In genomic region chr17:9778866-9779265, GRCm38 (mm10) we compare ENCODE assay signal across 28 mouse cellular contexts.
A peak's percentile ranks its signal among the peaks of the same experiment; 100 is the strongest.
DNase-seq lines count a peak whose midpoint lies in the region; ATAC-seq and TF ChIP-seq lines count a peak whose summit lies in the region.
"Had no signal": no experiment of that assay in that cellular context is flagged by ENCODE, and none has a peak within 500 bp of the region (broad histone marks: within the 10 kb centered on the region; RNA-seq: fewer than 3 reads in every experiment).

No protein-coding gene starts in this region.

- ATAC-seq in midbrain, embryonic 15.5 days (replicated peaks) = no peak
- ATAC-seq: forebrain, postnatal 0 days; inflammation-experienced regulatory T-cells, adult 6 months; Patski had no signal

- no peak overlapping the region for H3K4me3 ChIP-seq in layer of hippocampus, adult 2 months
- no peak overlapping the region for H3K4me3 ChIP-seq in midbrain, embryonic 15.5 days
- H3K4me3 ChIP-seq: kidney, embryonic 15.5 days; limb, embryonic 10.5 days; limb, embryonic 15.5 days; liver, embryonic 13.5 days had no signal

- WGBS in midbrain, embryonic 15.5 days = 86% methylated on average over 5 of the region's 5 CpGs

- no peaks in the 10 kb centered on the region for H3K9me3 ChIP-seq in midbrain, embryonic 15.5 days
- H3K9me3 ChIP-seq: kidney, embryonic 15.5 days; limb, embryonic 10.5 days; limb, embryonic 15.5 days; liver, embryonic 13.5 days had no signal

- H3K4me1 ChIP-seq in midbrain, embryonic 15.5 days = peaks cover 18% of the 10 kb centered on the region
- H3K4me1 ChIP-seq: limb, embryonic 15.5 days; liver, embryonic 13.5 days had no signal

- peak; percentile 64 for DNase-seq in heart, adult 11 months
- DNase-seq in heart, adult 18-20 months = no peak
- no peak for DNase-seq in layer of hippocampus, adult 2 months (ENCODE audit: low spot score in 2 of 2)
- DNase-seq in layer of hippocampus, adult 18-20 months (ENCODE audit: low spot score in 2 of 2) = no peak
- DNase-seq in brain, embryonic 14.5 days (ENCODE audit: low read depth) = peak; percentile 29
- DNase-seq in left cerebral cortex, postnatal 14 days (ENCODE audit: low spot score in 2 of 2) = no peak
- DNase-seq in ovary, postnatal 36 days (ENCODE audit: low spot score) = no peak
- DNase-seq: adrenal gland, postnatal 10 days; cerebellum, adult 11 months; cerebellum, adult 9-10 months; cerebellum, postnatal 36 days; forebrain, postnatal 0 days; heart, postnatal 36 days; kidney, adult 11 months; kidney, postnatal 25 days; liver, embryonic 13.5 days; lung, adult 18-20 months; lung, postnatal 10 days; right cerebral cortex, adult 18-20 months; thymus, adult 2 months; thymus, postnatal 4 days had no signal

- no peak for TF ChIP-seq CTCF in layer of hippocampus, adult 2 months (conservative IDR thresholded peaks at IDR 0.05)
- no peak for TF ChIP-seq CTCF in brain, embryonic 14.5 days (IDR thresholded peaks at IDR 0.05; ENCODE audit: borderline replicate concordance, extremely low read depth, insufficient read depth, insufficient read length)

- intact Hi-C loops in left cerebral cortex, postnatal 14 days (cut with DNase I) = no loop called here

- no peaks in the 10 kb centered on the region for H3K36me3 ChIP-seq in midbrain, embryonic 15.5 days (replicated peaks)
- H3K36me3 ChIP-seq: kidney, embryonic 15.5 days; limb, embryonic 10.5 days; limb, embryonic 15.5 days; liver, embryonic 13.5 days had no signal

- H3K4me2 ChIP-seq in midbrain, embryonic 15.5 days = no peak overlapping the region
- H3K4me2 ChIP-seq: kidney, embryonic 15.5 days; limb, embryonic 15.5 days; liver, embryonic 13.5 days had no signal

- no peaks in the 10 kb centered on the region for H3K27me3 ChIP-seq in midbrain, embryonic 15.5 days (replicated peaks)
- H3K27me3 ChIP-seq: kidney, embryonic 15.5 days; limb, embryonic 15.5 days; liver, embryonic 13.5 days; Patski had no signal

- TF ChIP-seq POLR2A in brain, embryonic 14.5 days (IDR thresholded peaks at IDR 0.05; ENCODE audit: borderline replicate concordance, extremely low read depth, insufficient read depth, insufficient read length, poor library complexity, severe bottlenecking) = no peak

- peak overlapping the region; percentile 20; the same call in 1 of the 2 replicates for H3K27ac ChIP-seq in layer of hippocampus, adult 2 months
- H3K27ac ChIP-seq in midbrain, embryonic 15.5 days = peak overlapping the region; percentile 6; the same call in 1 of the 2 replicates
- H3K27ac ChIP-seq: kidney, embryonic 15.5 days; limb, embryonic 10.5 days; limb, embryonic 15.5 days; liver, embryonic 13.5 days; macrophage had no signal

- no peak overlapping the region for H3K9ac ChIP-seq in midbrain, embryonic 15.5 days
- H3K9ac ChIP-seq: forebrain, postnatal 0 days; kidney, embryonic 15.5 days; limb, embryonic 15.5 days; liver, embryonic 13.5 days had no signal

Comparison
In these comparisons a context has a peak if more than half of its experiments do, and no peak if none do; other contexts are left out.
1. DNase-seq: peak in heart, adult 11 months (single experiment) and brain, embryonic 14.5 days (single experiment); none in heart, adult 18-20 months (0 of 2), layer of hippocampus, adult 2 months (0 of 2), layer of hippocampus, adult 18-20 months (0 of 2), left cerebral cortex, postnatal 14 days (0 of 2) and ovary, postnatal 36 days (single experiment).